Mouse (Mus musculus) splenic B cell, adult 2 months (primary cell): Measurements from ENCODE around the gene Ugdh.

Source experiments
- DNase-seq: peaks from one replicate; pipeline ENCODE4 v3.0.0-alpha.2; 2011; ENCODE audit warnings: low read depth, low spot score
- H3K27me3 ChIP-seq: 2 replicates; pipeline ENCODE4 v1.6.1; 2012; ENCODE audit warnings: mild to moderate bottlenecking, low read length, moderate library complexity, mixed read lengths; ENCODE audit not compliant: control insufficient read depth, poor library complexity, insufficient read depth, severe bottlenecking
- H3K36me3 ChIP-seq: 2 replicates; pipeline ENCODE4 v1.6.1; 2012; ENCODE audit warnings: mild to moderate bottlenecking, low read length, moderate library complexity, mixed read lengths; ENCODE audit not compliant: control insufficient read depth, poor library complexity, insufficient read depth, severe bottlenecking

Gene Ugdh

GRCm38 (mm10) chr5:65447826-65448225 lies 12.1 kb upstream of the Ugdh start:
- peaks cover 12% of the 10 kb centered on the region for H3K36me3 ChIP-seq
- no peak for DNase-seq
- H3K27me3 ChIP-seq = no peaks in the 10 kb centered on the region

- DNase-seq = no peak
- H3K36me3 ChIP-seq = peaks cover 9% of the 10 kb centered on the region
- no peaks in the 10 kb centered on the region for H3K27me3 ChIP-seq
Measured at GRCm38 (mm10) chr5:65446756-65447155, 11.0 kb upstream of the Ugdh start.

- H3K36me3 ChIP-seq = peaks cover 9% of the 10 kb centered on the region
- DNase-seq = no peak
- H3K27me3 ChIP-seq = no peaks in the 10 kb centered on the region
Measured at GRCm38 (mm10) chr5:65444981-65445380, 9.2 kb upstream of the Ugdh start.

GRCm38 (mm10) chr5:65438041-65438440 lies 2.3 kb upstream of the Ugdh start:
- DNase-seq = no peak
- H3K27me3 ChIP-seq = no peaks in the 10 kb centered on the region

GRCm38 (mm10) chr5:65435363-65435805 lies 365 bp downstream of the Ugdh start:
- H3K27me3 ChIP-seq = no peaks in the 10 kb centered on the region
- no peaks in the 10 kb centered on the region for H3K36me3 ChIP-seq
- DNase-seq = no peak

More at GRCm38 (mm10) chr5:65438041-65438440, 2.3 kb upstream of the Ugdh start:
- no peaks in the 10 kb centered on the region for H3K36me3 ChIP-seq

- no peak for DNase-seq
- no peaks in the 10 kb centered on the region for H3K36me3 ChIP-seq
- no peaks in the 10 kb centered on the region for H3K27me3 ChIP-seq
Measured at GRCm38 (mm10) chr5:65434471-65435362, 1.0 kb downstream of the Ugdh start.

- DNase-seq = no peak
- Histone ChIP-seq H3K27me3 (no peaks in the 10 kb centered on the region), H3K36me3 (peaks cover 3% of the 10 kb centered on the region; the same call in 1 of the 2 replicates)
Measured at GRCm38 (mm10) chr5:65429441-65429840, 6.3 kb downstream of the Ugdh start.

- no peaks in the 10 kb centered on the region for H3K27me3 ChIP-seq
- DNase-seq = no peak
- H3K36me3 ChIP-seq = peaks cover 7% of the 10 kb centered on the region; the same call in 1 of the 2 replicates
Measured at GRCm38 (mm10) chr5:65428321-65428720, 7.4 kb downstream of the Ugdh start.

GRCm38 (mm10) chr5:65425251-65425650 lies 10.5 kb downstream of the Ugdh start:
- DNase-seq = no peak
- Histone ChIP-seq H3K36me3 (peaks cover 12% of the 10 kb centered on the region; the same call in 1 of the 2 replicates), H3K27me3 (no peaks in the 10 kb centered on the region)

GRCm38 (mm10) chr5:65424215-65424614 lies 11.5 kb downstream of the Ugdh start:
- H3K36me3 ChIP-seq = peaks cover 12% of the 10 kb centered on the region; the same call in 1 of the 2 replicates
- no peaks in the 10 kb centered on the region for H3K27me3 ChIP-seq
- no peak for DNase-seq

GRCm38 (mm10) chr5:65422803-65423202 lies 12.9 kb downstream of the Ugdh start:
- no peak for DNase-seq
- Histone ChIP-seq H3K36me3 (peaks cover 12% of the 10 kb centered on the region; the same call in 1 of the 2 replicates), H3K27me3 (no peaks in the 10 kb centered on the region)

GRCm38 (mm10) chr5:65420822-65421221 lies 14.9 kb downstream of the Ugdh start:
- H3K36me3 ChIP-seq = peaks cover 12% of the 10 kb centered on the region; the same call in 1 of the 2 replicates
- DNase-seq = no peak
- H3K27me3 ChIP-seq = no peaks in the 10 kb centered on the region

GRCm38 (mm10) chr5:65419136-65419535 lies 16.6 kb downstream of the Ugdh start:
- peaks cover 9% of the 10 kb centered on the region; the same call in 1 of the 2 replicates for H3K36me3 ChIP-seq
- DNase-seq = no peak
- no peaks in the 10 kb centered on the region for H3K27me3 ChIP-seq

- no peak for DNase-seq
- H3K27me3 ChIP-seq = no peaks in the 10 kb centered on the region
Measured at GRCm38 (mm10) chr5:65415653-65416458, 19.9 kb downstream of the Ugdh start.

GRCm38 (mm10) chr5:65407989-65408388 lies 27.8 kb downstream of the Ugdh start:
- DNase-seq = no peak
- Histone ChIP-seq H3K36me3 (0 out of 2 replicates have a peak, but pooled peaks cover 12% of the 10 kb centered on the region), H3K27me3 (no peaks in the 10 kb centered on the region)

More at GRCm38 (mm10) chr5:65415653-65416458, 19.9 kb downstream of the Ugdh start:
- no peaks in the 10 kb centered on the region for H3K36me3 ChIP-seq
